Mouse (Mus musculus) liver, adult (tissue): ENCODE data around the gene Pard3b.

Experiments
- GATA4 ChIP-seq: IDR thresholded peaks from 2 replicates; pipeline ENCODE4 v1.6.1; 2014; ENCODE audit warnings: mild to moderate bottlenecking, low read length; ENCODE audit not compliant: insufficient replicate concordance

Gene Pard3b

DNA sequence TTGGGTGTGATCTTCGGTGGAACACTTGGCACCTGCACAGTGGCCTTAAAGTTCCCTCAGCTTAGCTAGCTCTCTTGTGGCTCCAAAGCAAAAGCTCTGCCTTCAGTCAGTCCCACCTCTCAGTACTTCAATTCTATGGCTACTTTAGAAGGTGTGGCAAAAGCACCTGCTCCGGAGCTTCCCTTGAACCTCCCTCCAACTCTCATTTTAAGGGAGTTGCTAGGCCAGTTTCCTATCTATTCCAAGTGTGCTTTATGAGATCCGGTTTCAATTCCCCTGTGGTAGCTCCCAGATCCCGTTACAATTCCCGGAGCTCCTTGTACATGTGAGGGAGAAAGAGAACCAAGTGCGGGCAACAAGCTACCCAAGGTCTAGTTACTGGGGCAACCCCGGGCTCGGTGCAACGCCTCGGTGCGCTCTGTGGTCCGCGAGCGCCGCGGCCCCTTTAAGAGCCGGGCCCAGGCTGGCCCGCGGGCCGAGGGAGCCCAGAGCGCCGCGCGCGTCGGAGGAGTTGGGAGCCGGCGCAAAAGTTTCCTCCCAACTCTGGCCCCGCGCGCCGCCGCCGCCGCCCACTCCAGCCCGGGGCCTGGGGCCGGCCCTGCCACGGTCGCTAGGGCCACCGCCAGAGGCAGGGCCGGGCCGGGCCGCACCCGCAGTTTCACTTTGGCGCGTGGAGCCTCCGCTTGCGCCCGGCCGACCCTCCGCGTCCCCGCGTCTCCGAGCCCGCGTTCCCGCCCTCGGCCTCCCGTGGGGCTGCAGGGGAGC lies at the start of gene Pard3b:
TSS of gene Pard3b (plus strand) at position 478 of the 765 bp plus-strand sequence.
- TF ChIP-seq GATA4, result no peak; the same call in 1 of the 2 replicates

DNA sequence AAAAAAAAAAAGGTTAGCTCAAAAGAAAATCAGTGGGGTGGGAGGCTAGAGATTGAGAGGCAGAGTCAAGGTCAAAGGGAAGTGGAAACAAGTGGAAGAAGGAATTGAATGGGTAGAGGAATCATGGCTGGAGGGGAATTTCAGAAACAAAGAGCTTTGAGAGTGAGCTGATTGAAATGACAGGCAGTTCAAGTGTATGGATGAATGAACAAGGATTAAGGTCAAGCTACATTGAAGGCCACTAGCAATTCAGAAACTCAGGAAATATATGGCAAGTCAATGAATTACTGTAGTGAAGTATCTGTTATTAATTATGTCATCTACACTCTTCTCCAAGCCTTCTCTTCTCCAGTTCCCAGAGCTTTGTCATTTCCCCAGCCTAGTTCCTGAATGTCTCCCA lies 22.4 kb upstream of the Pard3b start:
- TF ChIP-seq GATA4, result no peak

DNA sequence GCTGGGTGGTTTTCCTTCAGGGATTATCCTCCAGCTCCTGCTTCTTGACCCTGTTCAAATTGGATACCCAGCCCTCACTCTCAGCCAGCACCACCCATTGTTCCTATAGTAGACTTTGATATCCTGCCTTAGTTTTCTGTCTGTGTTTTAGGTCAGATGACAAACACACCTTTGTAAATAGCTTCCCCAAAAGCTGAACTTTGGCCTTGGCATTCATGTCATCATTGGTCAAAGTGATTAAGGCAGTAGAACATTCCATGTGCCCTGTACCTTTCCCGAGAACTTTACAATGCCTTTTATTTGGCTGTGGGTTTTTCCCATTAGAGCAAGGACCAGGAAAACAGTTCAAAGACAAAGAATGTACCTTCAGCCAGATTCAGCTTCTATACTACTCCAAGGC lies 18.0 kb upstream of the Pard3b start:
- TF ChIP-seq GATA4, result no peak

GRCm38 (mm10) chr1:61629857-61630256 lies 8.8 kb upstream of the Pard3b start:
- TF ChIP-seq GATA4, result peak; percentile 13; the same call in 1 of the 2 replicates

- TF ChIP-seq GATA4, result no peak
Observed at GRCm38 (mm10) chr1:61639114-61640093, 780 bp downstream of the Pard3b start.

GRCm38 (mm10) chr1:61641880-61642279 lies 3.3 kb downstream of the Pard3b start:
- TF ChIP-seq GATA4, result no peak

DNA sequence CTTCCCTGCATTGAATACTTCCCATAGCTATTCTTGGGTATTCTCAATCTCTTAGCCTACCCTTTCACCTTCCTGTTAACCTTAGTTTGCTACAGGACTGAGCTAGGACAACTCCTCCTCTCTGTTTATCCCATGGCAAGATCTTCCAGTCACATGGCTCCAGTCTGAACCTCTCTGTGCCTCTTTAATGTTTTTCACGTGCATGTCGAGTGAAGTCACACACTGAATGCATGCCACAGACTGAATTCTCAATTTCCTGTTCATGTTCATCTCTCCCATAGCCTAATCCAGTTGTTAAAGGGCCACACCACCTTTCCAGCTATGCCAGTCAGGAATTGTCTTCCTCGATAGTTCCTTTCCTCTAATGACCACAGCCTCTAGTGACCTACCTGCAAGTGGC lies 6.4 kb downstream of the Pard3b start:
- no peak for TF ChIP-seq GATA4

GRCm38 (mm10) chr1:61649964-61650363 lies 11.3 kb downstream of the Pard3b start:
- peak; percentile 75; the same call in 1 of the 2 replicates for TF ChIP-seq GATA4

- TF ChIP-seq GATA4, result peak; percentile 38; the same call in 1 of the 2 replicates
Observed at GRCm38 (mm10) chr1:61651454-61652271, 13.0 kb downstream of the Pard3b start.

DNA sequence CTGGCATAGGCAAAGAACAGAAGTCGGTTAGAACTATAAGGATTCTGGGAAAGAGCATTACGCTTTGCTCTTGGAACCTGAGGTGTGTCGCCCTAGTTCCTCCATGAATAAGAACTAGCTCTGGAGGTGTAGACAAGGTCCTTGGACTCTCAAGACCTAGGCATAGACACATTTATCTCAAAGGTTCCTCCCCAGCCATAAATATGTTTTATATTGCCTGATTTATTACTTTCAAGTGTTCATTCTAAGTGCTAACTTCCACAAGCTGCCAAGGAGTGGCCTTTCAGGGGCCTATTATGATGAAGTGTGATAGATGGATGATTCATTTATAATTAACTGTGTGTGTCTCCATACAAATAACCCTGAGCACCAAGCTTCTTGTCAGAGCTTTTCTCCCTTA lies 19.1 kb downstream of the Pard3b start:
- no peak for TF ChIP-seq GATA4

DNA sequence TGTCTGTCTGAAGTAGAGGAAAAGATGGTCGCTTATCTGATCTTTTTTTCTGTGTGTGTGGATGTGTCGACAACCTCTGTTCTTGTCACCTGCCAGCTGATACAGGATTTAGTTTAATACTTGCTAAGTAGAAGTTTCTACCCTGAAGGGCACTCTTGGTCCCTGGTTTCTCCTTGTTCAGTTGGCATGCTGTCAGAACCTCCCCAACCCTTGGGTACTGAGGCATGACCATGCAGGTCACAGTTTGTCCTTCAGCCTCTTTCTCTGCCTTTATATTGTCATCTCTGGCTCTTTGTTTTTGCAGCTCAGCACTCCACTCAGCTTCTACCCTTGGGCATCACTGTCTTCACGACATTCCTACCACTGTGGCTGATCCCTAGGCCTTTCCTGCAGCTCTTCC lies 21.3 kb downstream of the Pard3b start:
- no peak for TF ChIP-seq GATA4

- no peak for TF ChIP-seq GATA4
Observed at GRCm38 (mm10) chr1:61685221-61685814, 46.7 kb downstream of the Pard3b start.

DNA sequence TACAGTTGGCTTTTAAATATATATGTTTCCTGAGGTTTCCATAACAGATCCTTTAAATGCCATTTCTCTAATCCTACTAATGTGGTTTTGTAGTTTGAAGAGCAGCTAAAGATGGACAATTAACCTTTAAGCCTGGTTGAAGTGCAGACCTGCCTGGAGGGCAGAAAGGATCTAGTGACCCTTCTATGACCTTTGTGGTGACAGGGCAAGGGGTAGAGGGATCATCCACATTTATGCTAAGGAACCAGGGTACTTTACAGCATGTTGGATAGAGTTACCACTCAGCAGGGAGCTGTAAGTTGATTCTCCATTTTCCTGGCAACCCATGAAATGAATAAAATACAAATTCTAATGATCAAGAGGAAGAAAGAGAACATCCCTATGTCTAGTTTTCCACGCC lies 47.3 kb downstream of the Pard3b start:
- TF ChIP-seq GATA4, result no peak

DNA sequence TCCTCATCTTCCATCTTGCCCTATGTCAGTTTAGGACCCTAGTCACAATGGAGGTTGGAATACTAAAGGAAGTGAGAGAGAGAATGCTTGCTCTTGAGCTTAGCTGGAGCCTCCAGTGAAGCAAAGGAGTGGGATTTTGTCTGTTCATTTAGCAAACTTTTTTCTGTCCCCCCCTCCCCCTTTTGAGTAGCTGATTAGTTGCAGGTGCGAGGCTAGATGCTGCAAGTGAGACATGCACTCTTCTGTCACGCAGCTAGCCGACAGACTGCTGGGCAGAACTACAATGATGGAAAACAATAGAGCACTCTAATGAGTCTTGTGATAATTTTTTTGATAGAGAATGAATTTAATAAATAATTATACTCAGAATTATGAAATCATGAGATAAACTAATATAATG lies 49.7 kb downstream of the Pard3b start:
- no peak for TF ChIP-seq GATA4
